Mouse (Mus musculus) embryonic facial prominence, embryonic 12.5 days (tissue): ENCODE measurements around the gene Snapc5. TPM values are rescaled to one million over a fixed set of nuclear protein-coding genes. Genes with fewer than 3 reads are reported as not detected.

ENCODE experiments used
- ATAC-seq: fragments of 200-750 bp; cut with Nextera tagmentation; 2 replicates; pipeline ENCODE4 v1.8.0; 2017; ENCODE audit not compliant: insufficient number of reproducible peaks, insufficient read depth, low FRiP score, low TSS enrichment
- H3K27ac ChIP-seq: fragments of 300-500 bp; sonication (generic); 2 replicates; pipeline ENCODE4 v1.5.1; 2016; ENCODE audit warnings: mild to moderate bottlenecking
- H3K27me3 ChIP-seq: fragments of 300-500 bp; sonication (generic); 2 replicates; pipeline ENCODE4 v1.6.1; 2016; ENCODE audit warnings: mild to moderate bottlenecking, moderate library complexity
- H3K36me3 ChIP-seq: fragments of 300-500 bp; sonication (generic); 2 replicates; pipeline ENCODE4 v1.6.1; 2016; ENCODE audit warnings: mild to moderate bottlenecking
- H3K4me1 ChIP-seq: fragments of 300-500 bp; sonication (generic); 2 replicates; pipeline ENCODE4 v1.6.1; 2016
- H3K4me2 ChIP-seq: fragments of 300-500 bp; sonication (generic); replicated peaks from 2 replicates; pipeline ENCODE4 v1.6.1; 2016; ENCODE audit warnings: mild to moderate bottlenecking, moderate library complexity
- H3K4me3 ChIP-seq: fragments of 300-500 bp; sonication (generic); 2 replicates; pipeline ENCODE4 v1.5.1; 2016; ENCODE audit warnings: mild to moderate bottlenecking
- H3K9ac ChIP-seq: fragments of 300-500 bp; sonication (generic); 2 replicates; pipeline ENCODE4 v1.6.1; 2016; ENCODE audit warnings: mild to moderate bottlenecking, moderate library complexity
- H3K9me3 ChIP-seq: fragments of 300-500 bp; sonication (generic); 2 replicates; pipeline ENCODE4 v1.6.1; 2016; ENCODE audit warnings: mild to moderate bottlenecking, moderate library complexity
- whole genome bisulfite sequencing: fragments of 180-500 bp; shearing (Covaris S2); methylation state at CpG from one replicate; pipeline ENCODE4 v1.1.7; 2016; 5-methylcytosine and 5-hydroxymethylcytosine counted together
- polyA plus RNA-seq: library from polyadenylated mRNA; unstranded; fragments of >200 nt; fragmentation: Nextera tagmentation; extraction: Ambion mirVana; gene quantifications from 2 replicates; pipeline ENCODE4 v1.2.1, GENCODE M21; 2016

Gene Snapc5
- polyA plus RNA-seq, 1 experiment from 2014 or later: 29.5 TPM

- no peak overlapping the region for H3K4me3 ChIP-seq
- no peaks in the 10 kb centered on the region for H3K27me3 ChIP-seq
- no peak for ATAC-seq
- no peaks in the 10 kb centered on the region for H3K4me1 ChIP-seq
- peaks cover 25% of the 10 kb centered on the region for H3K36me3 ChIP-seq
- H3K27ac ChIP-seq: no peak overlapping the region
- H3K9me3 ChIP-seq: no peaks in the 10 kb centered on the region
- no peak overlapping the region for H3K9ac ChIP-seq
- H3K4me2 ChIP-seq: no peak overlapping the region
Measured at GRCm38 (mm10) chr9:64202866-64203265, 23.8 kb downstream of the Snapc5 start.

GRCm38 (mm10) chr9:64207509-64208084 lies 28.5 kb downstream of the Snapc5 start:
- Histone ChIP-seq H3K27me3 (no peaks in the 10 kb centered on the region), H3K4me3 (no peak overlapping the region), H3K9ac (no peak overlapping the region), H3K27ac (no peak overlapping the region), H3K9me3 (no peaks in the 10 kb centered on the region), H3K36me3 (peaks cover 48% of the 10 kb centered on the region), H3K4me2 (no peak overlapping the region), H3K4me1 (no peaks in the 10 kb centered on the region)
- no peak for ATAC-seq
- WGBS: 83% methylated on average over 3 of the region's 3 CpGs

GRCm38 (mm10) chr9:64214452-64214851 lies 35.4 kb downstream of the Snapc5 start:
- Histone ChIP-seq H3K36me3 (peaks cover 22% of the 10 kb centered on the region), H3K4me2 (no peak overlapping the region), H3K4me3 (no peak overlapping the region), H3K4me1 (0 out of 2 replicates have a peak, but pooled peaks cover 3% of the 10 kb centered on the region), H3K27me3 (no peaks in the 10 kb centered on the region), H3K9me3 (no peaks in the 10 kb centered on the region), H3K9ac (no peak overlapping the region), H3K27ac (no peak overlapping the region)
- WGBS: 88% methylated on average over 17 of the region's 17 CpGs
- no peak for ATAC-seq

GRCm38 (mm10) chr9:64216090-64216489 lies 37.0 kb downstream of the Snapc5 start:
- H3K27ac ChIP-seq: no peak overlapping the region

GRCm38 (mm10) chr9:64216641-64217040 lies 37.6 kb downstream of the Snapc5 start:
- H3K27me3 ChIP-seq: no peaks in the 10 kb centered on the region
- 0 out of 2 replicates have a peak, but pooled peaks cover 5% of the 10 kb centered on the region for H3K36me3 ChIP-seq
- ATAC-seq: no peak
- no peak overlapping the region for H3K9ac ChIP-seq
- no peak overlapping the region for H3K4me2 ChIP-seq
- H3K4me3 ChIP-seq: no peak overlapping the region
- WGBS: 91% methylated on average over 2 of the region's 2 CpGs
- H3K4me1 ChIP-seq: peaks cover 11% of the 10 kb centered on the region; the same call in 1 of the 2 replicates
- H3K9me3 ChIP-seq: no peaks in the 10 kb centered on the region
- no peak overlapping the region for H3K27ac ChIP-seq

More at GRCm38 (mm10) chr9:64216090-64216489, 37.0 kb downstream of the Snapc5 start:
- Histone ChIP-seq H3K4me3 (no peak overlapping the region), H3K9me3 (no peaks in the 10 kb centered on the region), H3K4me2 (no peak overlapping the region), H3K9ac (no peak overlapping the region), H3K4me1 (peaks cover 11% of the 10 kb centered on the region; the same call in 1 of the 2 replicates), H3K36me3 (0 out of 2 replicates have a peak, but pooled peaks cover 10% of the 10 kb centered on the region), H3K27me3 (no peaks in the 10 kb centered on the region)
- ATAC-seq: no peak
- WGBS: 67% methylated on average over 4 of the region's 4 CpGs

- Histone ChIP-seq H3K36me3 (no peaks in the 10 kb centered on the region), H3K27me3 (no peaks in the 10 kb centered on the region), H3K4me1 (peaks cover 15% of the 10 kb centered on the region; the same call in 1 of the 2 replicates), H3K9ac (no peak overlapping the region), H3K9me3 (no peaks in the 10 kb centered on the region), H3K4me2 (no peak overlapping the region), H3K27ac (no peak overlapping the region), H3K4me3 (no peak overlapping the region)
- no peak for ATAC-seq
Measured at GRCm38 (mm10) chr9:64217887-64218286, 38.8 kb downstream of the Snapc5 start.

- Histone ChIP-seq H3K4me1 (peaks cover 15% of the 10 kb centered on the region; the same call in 1 of the 2 replicates), H3K27ac (0 out of 2 replicates have a peak overlapping the region, but pooled peaks have one; percentile 13), H3K9ac (no peak overlapping the region), H3K27me3 (no peaks in the 10 kb centered on the region), H3K4me3 (no peak overlapping the region), H3K9me3 (no peaks in the 10 kb centered on the region), H3K4me2 (no peak overlapping the region), H3K36me3 (no peaks in the 10 kb centered on the region)
- no peak for ATAC-seq
- WGBS: 40% methylated on average over 1 of the region's 1 CpGs
Measured at GRCm38 (mm10) chr9:64219305-64219704, 40.2 kb downstream of the Snapc5 start.

GRCm38 (mm10) chr9:64219772-64220420 lies 40.8 kb downstream of the Snapc5 start:
- Histone ChIP-seq H3K27me3 (no peaks in the 10 kb centered on the region), H3K36me3 (no peaks in the 10 kb centered on the region), H3K4me3 (no peak overlapping the region), H3K9ac (no peak overlapping the region), H3K4me2 (no peak overlapping the region), H3K4me1 (peaks cover 15% of the 10 kb centered on the region; the same call in 1 of the 2 replicates), H3K9me3 (no peaks in the 10 kb centered on the region), H3K27ac (peak overlapping the region; percentile 13; the same call in 1 of the 2 replicates)
- WGBS: 65% methylated on average over 10 of the region's 10 CpGs
- no peak for ATAC-seq

GRCm38 (mm10) chr9:64220603-64221002 lies 41.5 kb downstream of the Snapc5 start:
- 71% methylated on average over 1 of the region's 1 CpGs for WGBS

GRCm38 (mm10) chr9:64221480-64221879 lies 42.4 kb downstream of the Snapc5 start:
- ATAC-seq: no peak
- Histone ChIP-seq H3K4me2 (no peak overlapping the region), H3K9me3 (no peaks in the 10 kb centered on the region), H3K4me1 (peaks cover 15% of the 10 kb centered on the region; the same call in 1 of the 2 replicates), H3K4me3 (no peak overlapping the region), H3K9ac (no peak overlapping the region), H3K27ac (no peak overlapping the region), H3K27me3 (no peaks in the 10 kb centered on the region), H3K36me3 (no peaks in the 10 kb centered on the region)
- WGBS: 78% methylated on average over 4 of the region's 4 CpGs

More at GRCm38 (mm10) chr9:64220603-64221002, 41.5 kb downstream of the Snapc5 start:
- Histone ChIP-seq H3K4me3 (no peak overlapping the region), H3K4me2 (no peak overlapping the region), H3K27me3 (no peaks in the 10 kb centered on the region), H3K4me1 (peaks cover 15% of the 10 kb centered on the region; the same call in 1 of the 2 replicates), H3K27ac (no peak overlapping the region), H3K9ac (no peak overlapping the region), H3K36me3 (no peaks in the 10 kb centered on the region), H3K9me3 (no peaks in the 10 kb centered on the region)
- ATAC-seq: no peak

- Histone ChIP-seq H3K4me1 (peaks cover 15% of the 10 kb centered on the region; the same call in 1 of the 2 replicates), H3K27ac (no peak overlapping the region), H3K9me3 (no peaks in the 10 kb centered on the region), H3K4me2 (no peak overlapping the region), H3K36me3 (no peaks in the 10 kb centered on the region), H3K9ac (no peak overlapping the region), H3K27me3 (no peaks in the 10 kb centered on the region), H3K4me3 (no peak overlapping the region)
- no peak for ATAC-seq
- WGBS: 58% methylated on average over 2 of the region's 2 CpGs
Measured at GRCm38 (mm10) chr9:64222098-64222497, 43.0 kb downstream of the Snapc5 start.

- Histone ChIP-seq H3K4me1 (peaks cover 15% of the 10 kb centered on the region), H3K27ac (no peak overlapping the region), H3K4me3 (no peak overlapping the region), H3K27me3 (no peaks in the 10 kb centered on the region), H3K36me3 (no peaks in the 10 kb centered on the region), H3K9ac (no peak overlapping the region), H3K9me3 (no peaks in the 10 kb centered on the region), H3K4me2 (no peak overlapping the region)
- ATAC-seq: no peak
Measured at GRCm38 (mm10) chr9:64225805-64226204, 46.7 kb downstream of the Snapc5 start.
